Mouse (Mus musculus): ENCODE data around the gene Ugt1a6b.

GRCm38 (mm10) chr1:88223591-88223990 is 120.5 kb downstream of the Ugt1a6b start:
- no peak for TF ChIP-seq CTCF (IDR thresholded peaks at IDR 0.05; ENCODE audit: insufficient read depth, low read length)
- TF ChIP-seq POLR2A (IDR thresholded peaks at IDR 0.05; ENCODE audit: borderline replicate concordance, extremely low read depth, low read depth, low read length): no peak
